Comparison of ENCODE assay signal across 15 mouse cellular contexts in the genomic region with DNA sequence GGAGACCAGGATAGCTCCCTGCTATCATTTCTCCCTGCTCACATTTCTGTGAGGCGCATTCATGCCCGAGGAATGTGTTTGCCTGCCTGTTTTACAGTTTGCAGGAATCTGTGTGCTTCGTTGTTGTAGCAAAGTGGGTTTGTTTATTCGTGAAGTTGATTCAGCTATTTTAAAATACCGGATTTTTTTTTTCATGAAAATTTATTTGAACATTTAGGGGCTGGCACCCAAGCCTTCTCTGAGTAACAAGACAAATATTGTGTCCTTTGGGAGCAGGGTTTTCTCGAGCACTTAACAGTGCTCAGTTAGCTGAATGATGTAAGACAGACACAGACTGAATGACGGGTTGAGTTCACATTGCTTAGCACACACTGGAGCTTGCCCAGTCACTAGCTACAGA.
"Had no signal": no experiment of that assay in that cellular context is flagged by ENCODE, and none has a peak within 500 bp of the region (broad histone marks: within the 10 kb centered on the region; RNA-seq: fewer than 3 reads in every experiment).

No protein-coding gene starts in this region.

- H3K9ac ChIP-seq: limb, embryonic 12.5 days; liver, embryonic 13.5 days; liver, postnatal 0 days; midbrain, embryonic 15.5 days; neural tube, embryonic 12.5 days; stomach, embryonic 15.5 days had no signal

- ATAC-seq: liver, postnatal 0 days; midbrain, embryonic 15.5 days had no signal

- H3K4me1 ChIP-seq: limb, embryonic 12.5 days; megakaryocyte, embryonic 14.5 days; midbrain, embryonic 15.5 days; neural tube, embryonic 12.5 days; stomach, embryonic 15.5 days had no signal

- H3K9me3 ChIP-seq: limb, embryonic 12.5 days; liver, embryonic 13.5 days; megakaryocyte, embryonic 14.5 days; midbrain, embryonic 15.5 days; neural tube, embryonic 12.5 days; stomach, embryonic 15.5 days had no signal

- H3K4me2 ChIP-seq: limb, embryonic 12.5 days; liver, embryonic 13.5 days; midbrain, embryonic 11.5 days; midbrain, embryonic 15.5 days; neural tube, embryonic 12.5 days; stomach, embryonic 15.5 days had no signal

- H3K27me3 ChIP-seq: limb, embryonic 12.5 days; liver, embryonic 13.5 days; megakaryocyte, embryonic 14.5 days; midbrain, embryonic 15.5 days; neural tube, embryonic 12.5 days; stomach, embryonic 15.5 days had no signal

- H3K4me3 ChIP-seq: layer of hippocampus, adult 2 months; limb, embryonic 12.5 days; liver, embryonic 13.5 days; megakaryocyte, embryonic 14.5 days; midbrain, embryonic 15.5 days; neural tube, embryonic 12.5 days; stomach, embryonic 15.5 days had no signal

- H3K27ac ChIP-seq: layer of hippocampus, adult 2 months; limb, embryonic 12.5 days; liver, embryonic 13.5 days; macrophage; midbrain, embryonic 15.5 days; neural tube, embryonic 12.5 days; stomach, embryonic 15.5 days had no signal

- DNase-seq: kidney, postnatal 10 days; kidney, postnatal 4 days; liver; liver, embryonic 13.5 days; liver, postnatal 0 days; retina, postnatal 1 day; thymus, postnatal 36 days had no signal
